Mouse (Mus musculus) erythroblast, adult 5-6 weeks (primary cell): ENCODE data around the gene Ndufa13. TPM values are rescaled to one million over a fixed set of nuclear protein-coding genes. Genes with fewer than 3 reads are reported as not detected.
A peak's percentile ranks its signal among the peaks of the same experiment; 100 is the strongest.

ENCODE experiments used
- ATAC-seq: replicated peaks from 2 replicates; pipeline ENCODE4 v1.8.0; 2016; ENCODE audit warnings: moderate number of reproducible peaks, mild to moderate bottlenecking, moderate TSS enrichment, inconsistent platforms; ENCODE audit not compliant: poor library complexity, low FRiP score, severe bottlenecking
- total RNA-seq, 2 experiments: library from RNA; stranded (forward) in 1 of 2; stranded (reverse) in 1 of 2; fragments of 150-400 nt in 1 of 2; fragments of 200-764, 138-1000 nt in 1 of 2; gene quantifications; 2 replicates each; pipeline versions ENCODE4 v1.2.3 to v1.2.4; 2015 to 2017; ENCODE audit warnings: low replicate concordance in 2 of 2

Gene Ndufa13
- total RNA-seq, 2 experiments from 2014 or later, result 16.1 to 27.2 TPM

- ATAC-seq, result no peak
Measured at GRCm38 (mm10) chr8:69882833-69883600, 19.3 kb downstream of the Ndufa13 start.

- no peak for ATAC-seq
Measured at GRCm38 (mm10) chr8:69882021-69882756, 20.2 kb downstream of the Ndufa13 start.

GRCm38 (mm10) chr8:69881261-69881865 is 21.0 kb downstream of the Ndufa13 start:
- no peak for ATAC-seq

GRCm38 (mm10) chr8:69880841-69881240 is 21.5 kb downstream of the Ndufa13 start:
- no peak for ATAC-seq

GRCm38 (mm10) chr8:69879678-69880077 is 22.7 kb downstream of the Ndufa13 start:
- no peak for ATAC-seq

- no peak for ATAC-seq
Measured at GRCm38 (mm10) chr8:69877992-69878391, 24.4 kb downstream of the Ndufa13 start.

GRCm38 (mm10) chr8:69877396-69877795 is 25.0 kb downstream of the Ndufa13 start:
- ATAC-seq, result no peak

- ATAC-seq, result no peak
Measured at GRCm38 (mm10) chr8:69876967-69877366, 25.4 kb downstream of the Ndufa13 start.

- no peak for ATAC-seq
Measured at GRCm38 (mm10) chr8:69876097-69876496, 26.3 kb downstream of the Ndufa13 start.

- ATAC-seq, result no peak
Measured at GRCm38 (mm10) chr8:69874654-69875053, 27.7 kb downstream of the Ndufa13 start.

- peak; percentile 53 for ATAC-seq
Measured at GRCm38 (mm10) chr8:69874155-69874554, 28.2 kb downstream of the Ndufa13 start.

- ATAC-seq, result no peak
Measured at GRCm38 (mm10) chr8:69870907-69871306, 31.5 kb downstream of the Ndufa13 start.

GRCm38 (mm10) chr8:69870003-69870765 is 32.2 kb downstream of the Ndufa13 start:
- no peak for ATAC-seq

GRCm38 (mm10) chr8:69867696-69868326 is 34.5 kb downstream of the Ndufa13 start:
- no peak for ATAC-seq

GRCm38 (mm10) chr8:69864180-69864579 is 38.2 kb downstream of the Ndufa13 start:
- peak; percentile 65 for ATAC-seq

GRCm38 (mm10) chr8:69863387-69864020 is 38.9 kb downstream of the Ndufa13 start:
- ATAC-seq, result peak; percentile 35

- no peak for ATAC-seq
Measured at GRCm38 (mm10) chr8:69861251-69861650, 41.1 kb downstream of the Ndufa13 start.

- ATAC-seq, result no peak
Measured at GRCm38 (mm10) chr8:69860807-69861206, 41.6 kb downstream of the Ndufa13 start.

GRCm38 (mm10) chr8:69853869-69854268 is 48.5 kb downstream of the Ndufa13 start:
- ATAC-seq, result no peak
